Mouse (Mus musculus) kidney, postnatal 36 days (tissue): ENCODE results near the gene Tmem199.
"Not testable (repeated sequence)": the region's sequence is repeated elsewhere in the genome, so short reads cannot be mapped to it uniquely, and the experiment has no call there.

ENCODE experiments used
- DNase-seq, 2 experiments: peaks; one replicate each; pipeline ENCODE4 v3.0.0; 2021 to 2022; ENCODE audit warnings: mixed read lengths in 2 of 2

The Tmem199 gene

GRCm38 (mm10) chr11:78512025-78512957 lies at the start of gene Tmem199, which contains the start of gene Poldip2:
TSS of gene Tmem199 (minus strand) at chr11:78512172.
TSS of gene Poldip2 (plus strand) at chr11:78512193.
- DNase-seq = peak; percentile 93 to 96

- peak; percentile 85 to 87 for DNase-seq
Observed at GRCm38 (mm10) chr11:78560447-78560846, 48.5 kb upstream of the Tmem199 start.

- peak; percentile 66 to 70 for DNase-seq
Observed at GRCm38 (mm10) chr11:78557241-78557640, 45.3 kb upstream of the Tmem199 start.

- no peak for DNase-seq
Observed at GRCm38 (mm10) chr11:78556070-78556469, 44.1 kb upstream of the Tmem199 start.

DNA sequence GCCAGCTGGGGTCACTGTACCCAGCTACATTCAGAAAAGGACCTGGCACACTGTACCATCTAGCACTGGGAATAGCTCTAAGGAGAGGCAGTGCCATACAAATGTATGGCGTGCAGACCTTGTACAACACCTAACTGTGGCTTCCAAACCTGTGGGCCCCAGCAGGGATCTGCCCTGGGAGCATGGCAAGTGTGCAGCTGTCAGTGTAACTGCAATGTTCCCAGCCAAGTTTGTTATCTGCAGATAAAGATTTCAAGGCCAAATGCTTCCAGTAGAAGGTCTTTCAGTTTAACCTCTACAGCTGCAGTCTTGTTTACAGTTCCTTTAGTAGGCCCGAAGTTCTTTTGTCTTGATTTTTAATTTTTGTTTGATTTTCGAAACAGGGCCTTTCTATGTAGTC lies 43.7 kb upstream of the Tmem199 start:
- DNase-seq = peak in 1 of 2 experiments; percentile 20

DNA sequence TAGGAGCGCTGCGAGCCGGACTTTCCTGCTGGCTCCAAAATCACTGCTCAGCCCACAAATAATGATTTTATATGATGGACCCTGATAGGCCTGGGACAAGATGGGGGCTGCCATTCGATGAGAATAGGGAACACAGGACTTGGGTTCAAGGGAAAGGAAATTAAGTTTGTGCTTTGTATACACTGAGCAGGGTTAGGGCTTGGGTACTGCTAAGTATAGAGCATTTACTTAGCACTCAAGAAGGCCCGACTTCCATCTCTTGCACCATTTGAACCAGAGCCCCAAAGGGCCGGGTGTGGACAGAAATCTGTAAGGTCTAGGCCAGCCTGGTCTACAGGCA lies 39.1 kb upstream of the Tmem199 start:
- no peak for DNase-seq

- peak; percentile 98 for DNase-seq
Observed at GRCm38 (mm10) chr11:78550168-78551058, 38.4 kb upstream of the Tmem199 start, which contains the start of gene Tmem97. TSS of gene Tmem97 (minus strand) at chr11:78550777.

- DNase-seq = peak; percentile 29 to 33
Observed at GRCm38 (mm10) chr11:78549491-78549987, 37.6 kb upstream of the Tmem199 start.

GRCm38 (mm10) chr11:78547718-78548460 lies 35.9 kb upstream of the Tmem199 start:
- DNase-seq = no peak

DNA sequence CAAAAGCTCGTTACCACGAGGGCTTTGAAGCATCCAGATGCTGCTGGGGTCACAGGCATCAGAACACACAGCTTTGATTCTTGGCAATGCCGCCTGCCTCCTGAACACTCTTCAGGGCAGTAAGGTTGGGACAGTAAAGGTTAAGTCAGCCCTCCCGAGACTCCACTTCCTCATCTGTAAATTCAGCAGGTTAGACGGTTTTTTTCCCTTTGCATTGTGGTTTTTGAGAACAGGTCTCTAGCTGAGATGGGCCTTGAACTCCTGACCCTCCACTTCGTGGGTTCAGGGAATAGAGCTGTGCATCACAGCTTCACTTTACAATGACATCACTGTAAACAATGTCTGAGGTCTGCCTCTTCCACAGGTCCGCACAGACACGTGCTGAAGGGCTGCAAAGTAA lies 33.2 kb upstream of the Tmem199 start:
- no peak for DNase-seq

GRCm38 (mm10) chr11:78544449-78545111 lies 32.6 kb upstream of the Tmem199 start:
- no peak for DNase-seq

DNA sequence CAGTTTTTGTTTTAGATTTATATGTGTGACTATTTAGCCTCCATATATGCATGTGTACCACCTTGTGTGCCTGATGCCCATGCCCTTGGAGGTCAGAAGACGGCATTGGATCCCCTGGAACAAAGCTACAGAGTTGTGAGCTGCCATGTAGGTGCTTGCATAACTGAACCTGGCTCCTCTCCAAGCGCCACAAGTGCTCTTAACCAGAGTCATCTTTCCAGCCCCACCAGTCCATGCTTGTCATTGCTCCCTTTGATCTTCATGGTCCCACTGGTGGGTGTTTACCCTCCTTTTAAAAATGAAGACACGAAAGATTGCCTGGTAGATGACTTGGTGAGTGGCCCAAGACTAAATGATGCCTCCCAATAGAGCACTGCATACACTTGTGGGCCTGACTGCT lies 28.4 kb upstream of the Tmem199 start:
- DNase-seq = peak in 1 of 2 experiments; percentile 45

DNA sequence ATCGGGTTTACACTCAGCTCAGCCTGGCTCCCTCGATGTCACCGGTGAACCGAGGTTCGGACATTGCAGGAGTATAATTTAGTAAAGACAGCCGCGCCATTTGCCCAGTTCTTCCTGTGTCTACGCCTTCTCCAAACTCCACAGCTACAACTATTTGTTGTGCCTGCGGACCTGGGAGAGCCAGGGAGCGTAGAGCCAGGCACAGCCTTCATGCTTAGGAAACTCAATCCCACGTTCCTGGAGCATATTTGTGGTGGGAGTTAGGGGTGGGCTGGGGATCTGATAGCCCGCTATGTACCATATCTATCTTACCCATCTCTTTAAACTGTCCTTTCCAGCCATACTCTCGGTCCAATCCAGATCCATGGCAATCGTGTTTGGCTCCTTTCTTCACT lies 24.7 kb upstream of the Tmem199 start:
- DNase-seq = no peak

GRCm38 (mm10) chr11:78536080-78536689 lies 24.2 kb upstream of the Tmem199 start, which contains the start of the genes Tnfaip1 and Ift20:
TSS of gene Tnfaip1 (minus strand) at chr11:78536332.
TSS of gene Ift20 (plus strand) at chr11:78536361.
- DNase-seq = peak; percentile 99 to 100

DNA sequence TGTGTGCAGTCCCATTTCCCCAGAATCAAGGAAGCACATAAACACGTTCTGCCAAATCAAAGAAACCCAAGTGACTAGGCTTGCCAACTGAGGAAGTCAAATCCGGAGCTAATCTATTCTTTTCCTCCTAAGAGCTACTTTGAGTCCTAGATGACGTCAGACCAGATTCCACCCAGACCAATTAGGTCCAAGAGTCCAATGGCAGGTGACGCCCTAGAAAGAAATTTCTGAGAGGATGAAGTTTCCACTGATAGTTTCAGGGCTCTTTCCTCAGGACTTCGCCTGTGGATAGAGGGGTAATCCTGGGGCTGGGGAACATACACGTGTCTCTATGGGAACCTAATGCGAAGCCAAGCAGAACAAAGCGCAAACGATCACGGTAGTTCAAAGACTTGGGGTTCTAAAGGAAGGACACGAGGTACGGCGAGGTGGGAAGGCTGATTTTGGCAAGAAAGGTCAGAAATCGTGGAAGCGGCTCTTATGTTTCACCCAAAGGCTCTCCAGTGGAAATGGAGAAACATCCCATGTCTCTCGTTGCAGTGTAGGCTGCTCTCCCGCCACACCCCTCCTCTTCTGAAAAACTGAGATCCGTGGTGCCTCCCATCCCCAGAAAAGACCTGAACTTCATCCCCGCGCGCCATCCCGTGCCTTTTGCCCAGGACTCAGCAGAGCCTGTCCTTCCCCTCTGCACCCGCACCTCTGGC lies 23.6 kb upstream of the Tmem199 start:
- DNase-seq = peak; percentile 57 to 83

DNA sequence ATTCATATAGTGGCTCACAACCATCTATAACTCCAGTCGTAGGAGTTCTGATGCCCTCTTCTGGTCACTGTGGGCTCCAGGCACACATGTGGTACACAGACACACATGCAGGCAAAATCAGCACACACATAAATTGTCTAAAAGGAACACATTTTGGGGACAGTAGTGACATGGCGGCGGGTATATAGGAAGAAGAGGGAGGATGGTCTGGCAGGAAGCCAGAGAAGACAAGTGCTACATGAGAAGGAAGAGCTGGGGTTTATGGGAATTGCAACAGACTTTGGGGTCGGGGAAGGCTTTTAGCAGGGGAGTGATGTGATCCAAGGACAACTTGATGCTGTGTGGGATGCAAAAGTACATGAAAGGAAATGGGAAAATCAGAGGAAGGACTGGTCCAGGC lies 22.5 kb upstream of the Tmem199 start:
- DNase-seq = no peak

- not testable (repeated sequence) for DNase-seq
Observed at GRCm38 (mm10) chr11:78531515-78531914, 19.5 kb upstream of the Tmem199 start.

DNA sequence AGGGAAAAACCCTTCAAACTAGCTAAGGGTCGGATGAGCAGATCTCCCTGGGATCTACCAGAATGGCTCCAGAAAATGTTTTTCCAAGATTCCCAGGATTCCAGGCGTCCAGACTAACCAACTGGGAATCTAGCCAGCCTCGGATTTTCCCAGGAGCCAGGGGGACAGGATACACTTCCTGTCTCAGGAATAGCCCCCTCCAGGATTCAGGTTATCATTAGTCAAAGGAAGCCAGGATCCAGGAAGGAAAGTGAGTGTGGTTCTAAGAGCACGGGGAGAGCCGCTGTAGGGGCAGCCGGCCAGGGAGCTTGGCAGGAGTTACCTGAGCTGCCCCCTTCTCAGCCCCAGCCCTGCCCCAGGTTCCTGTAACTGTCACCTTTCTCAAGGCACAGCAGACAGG lies 19.1 kb upstream of the Tmem199 start:
- peak; percentile 79 to 81 for DNase-seq

GRCm38 (mm10) chr11:78530001-78530400 lies 18.0 kb upstream of the Tmem199 start:
- no peak for DNase-seq

- peak in 1 of 2 experiments; percentile 56 for DNase-seq
Observed at GRCm38 (mm10) chr11:78528714-78529113, 16.7 kb upstream of the Tmem199 start.
